Mouse (Mus musculus) lung, postnatal 0 days (tissue): Measurements from ENCODE around the gene Prkch.

ENCODE experiments used
- CTCF ChIP-seq: IDR thresholded peaks from 2 replicates; pipeline ENCODE4 v1.5.1; 2016; ENCODE audit warnings: antibody characterized with exemption, mild to moderate bottlenecking
- EP300 ChIP-seq: IDR thresholded peaks from 2 replicates; pipeline ENCODE4 v1.6.1; 2016; ENCODE audit warnings: antibody characterized with exemption, mild to moderate bottlenecking, control low read depth

GRCm38 (mm10) chr12:73731848-73732540 lies 147.4 kb downstream of the Prkch start:
- no peak for TF ChIP-seq EP300
- no peak for TF ChIP-seq CTCF
